ENCODE assay signal across 11 mouse cellular contexts in genomic region chr5:113883384-113883771, GRCm38 (mm10). TPM values are rescaled to one million over a fixed set of nuclear protein-coding genes. Genes with fewer than 3 reads are reported as not detected.
A peak's percentile ranks its signal among the peaks of the same experiment; 100 is the strongest.
DNase-seq lines count a peak whose midpoint lies in the region; ATAC-seq and TF ChIP-seq lines count a peak whose summit lies in the region.
"Had no signal": no experiment of that assay in that cellular context is flagged by ENCODE, and none has a peak within 500 bp of the region (broad histone marks: within the 10 kb centered on the region; RNA-seq: fewer than 3 reads in every experiment).

No protein-coding gene starts in this region.

- H3K36me3 ChIP-seq in heart, embryonic 13.5 days, result peaks cover 40% of the 10 kb centered on the region
- H3K36me3 ChIP-seq in embryonic facial prominence, embryonic 10.5 days (replicated peaks), result peaks cover 38% of the 10 kb centered on the region
- peaks cover 19% of the 10 kb centered on the region; the same call in 1 of the 2 replicates for H3K36me3 ChIP-seq in hindbrain, postnatal 0 days (ENCODE audit: insufficient read depth, low read length)
- peaks cover 9% of the 10 kb centered on the region; the same call in 1 of the 2 replicates for H3K36me3 ChIP-seq in midbrain, embryonic 15.5 days (replicated peaks)

- peak overlapping the region; percentile 67; the same call in 1 of the 2 replicates for H3K9ac ChIP-seq in heart, embryonic 13.5 days
- no peak overlapping the region for H3K9ac ChIP-seq in hindbrain, postnatal 0 days (replicated peaks; ENCODE audit: low read length)
- H3K9ac ChIP-seq in midbrain, embryonic 15.5 days, result no peak overlapping the region

- no peaks in the 10 kb centered on the region for H3K9me3 ChIP-seq in heart, embryonic 13.5 days
- H3K9me3 ChIP-seq in embryonic facial prominence, embryonic 10.5 days, result no peaks in the 10 kb centered on the region
- no peaks in the 10 kb centered on the region for H3K9me3 ChIP-seq in hindbrain, postnatal 0 days (ENCODE audit: low read length)
- H3K9me3 ChIP-seq in midbrain, embryonic 15.5 days, result no peaks in the 10 kb centered on the region

- peaks cover 80% of the 10 kb centered on the region for H3K4me1 ChIP-seq in heart, embryonic 13.5 days
- peaks cover 53% of the 10 kb centered on the region for H3K4me1 ChIP-seq in embryonic facial prominence, embryonic 10.5 days
- H3K4me1 ChIP-seq in hindbrain, postnatal 0 days (ENCODE audit: insufficient read depth, low read length), result peaks cover 23% of the 10 kb centered on the region
- H3K4me1 ChIP-seq in midbrain, embryonic 15.5 days, result peaks cover 44% of the 10 kb centered on the region

- peak overlapping the region; percentile 70 for H3K27ac ChIP-seq in heart, embryonic 13.5 days (replicated peaks)
- peak overlapping the region; percentile 68 for H3K27ac ChIP-seq in embryonic facial prominence, embryonic 10.5 days (replicated peaks)
- peak overlapping the region; percentile 74 for H3K27ac ChIP-seq in hindbrain, postnatal 0 days
- H3K27ac ChIP-seq in midbrain, embryonic 15.5 days, result peak overlapping the region; percentile 75

- ATAC-seq in heart, embryonic 13.5 days (ENCODE audit: extremely low read depth, insufficient number of reproducible peaks, low FRiP score, low TSS enrichment), result no peak
- peak; percentile 41; the same call in 1 of the 2 replicates for ATAC-seq in hindbrain, postnatal 0 days
- no peak for ATAC-seq in midbrain, embryonic 15.5 days (replicated peaks)
- ATAC-seq: CD4-positive, CD25-positive, alpha-beta regulatory T cell, adult 4 months had no signal

- H3K4me2 ChIP-seq in heart, embryonic 13.5 days, result no peak overlapping the region
- no peak overlapping the region for H3K4me2 ChIP-seq in hindbrain, postnatal 0 days (ENCODE audit: low read depth, low read length)
- H3K4me2 ChIP-seq in midbrain, embryonic 15.5 days, result no peak overlapping the region

- no peaks in the 10 kb centered on the region for H3K27me3 ChIP-seq in heart, embryonic 13.5 days (replicated peaks)
- no peaks in the 10 kb centered on the region for H3K27me3 ChIP-seq in embryonic facial prominence, embryonic 10.5 days (replicated peaks; ENCODE audit: low read depth, poor library complexity, severe bottlenecking)
- no peaks in the 10 kb centered on the region for H3K27me3 ChIP-seq in hindbrain, postnatal 0 days (ENCODE audit: insufficient read depth, low read length)
- no peaks in the 10 kb centered on the region for H3K27me3 ChIP-seq in midbrain, embryonic 15.5 days (replicated peaks)

- TF ChIP-seq CTCF in hindbrain, postnatal 0 days (IDR thresholded peaks at IDR 0.05; ENCODE audit: low read depth), result no peak

- H3K4me3 ChIP-seq in heart, embryonic 13.5 days, result no peak overlapping the region
- no peak overlapping the region for H3K4me3 ChIP-seq in embryonic facial prominence, embryonic 10.5 days
- no peak overlapping the region for H3K4me3 ChIP-seq in hindbrain, postnatal 0 days (ENCODE audit: low read length)
- no peak overlapping the region for H3K4me3 ChIP-seq in midbrain, embryonic 15.5 days

- DNase-seq in heart, adult 9 months (ENCODE audit: low spot score in 2 of 2), result no peak
- DNase-seq in embryonic facial prominence, embryonic 10.5 days (ENCODE audit: low spot score), result no peak
- DNase-seq in hindbrain, postnatal 0 days (ENCODE audit: low spot score), result peak; percentile 36
- DNase-seq in right cerebral cortex, postnatal 10 days (ENCODE audit: low spot score in 2 of 2), result no peak
- DNase-seq in kidney, adult 8-10 months, result no peak
- no peak for DNase-seq in adrenal gland, adult 8-10 months
- DNase-seq: cerebellum, postnatal 36 days; thymus, postnatal 4 days had no signal

- WGBS in heart, embryonic 13.5 days, result 31% methylated on average over 3 of the region's 3 CpGs
- 67% methylated on average over 3 of the region's 3 CpGs for WGBS in embryonic facial prominence, embryonic 10.5 days
- WGBS in hindbrain, postnatal 0 days, result 31% methylated on average over 3 of the region's 3 CpGs
- WGBS in midbrain, embryonic 15.5 days, result 43% methylated on average over 3 of the region's 3 CpGs

RNA-seq across cellular contexts. Expression of gene Coro1c, which starts 25.2 kb away (rescaled TPM):
- 95.4 and 99.4 TPM in 2 replicates for polyA plus RNA-seq in heart, embryonic 13.5 days (2015; fragmentation: Nextera tagmentation; extraction: Ambion mirVana)
- 178 and 198 TPM in 2 replicates for polyA plus RNA-seq in embryonic facial prominence, embryonic 10.5 days (2016; fragmentation: Nextera tagmentation; extraction: Ambion mirVana)
- 151 and 159 TPM in 2 replicates for total RNA-seq in hindbrain, postnatal 0 days (2014; rRNA removed)
- 140 and 149 TPM in 2 replicates for polyA plus RNA-seq in hindbrain, postnatal 0 days (2015; fragmentation: Nextera tagmentation; extraction: Ambion mirVana)
- 198 and 206 TPM in 2 replicates for polyA plus RNA-seq in midbrain, embryonic 15.5 days (2015; fragmentation: Nextera tagmentation; extraction: Ambion mirVana)
- 10 to 100 TPM; 47.0 to 99.8 (median 77.0) TPM for total RNA-seq in adrenal gland, adult 8-10 months (2022)

RNA-seq across cellular contexts. Expression of gene Selplg, which starts 50.9 kb away (rescaled TPM):
- polyA plus RNA-seq in heart, embryonic 13.5 days (2015; fragmentation: Nextera tagmentation; extraction: Ambion mirVana), result 1.2 and 1.3 TPM in 2 replicates
- polyA plus RNA-seq in embryonic facial prominence, embryonic 10.5 days (2016; fragmentation: Nextera tagmentation; extraction: Ambion mirVana), result 0.58 and 0.83 TPM in 2 replicates
- total RNA-seq in hindbrain, postnatal 0 days (2014; rRNA removed), result 2.8 and 4.1 TPM in 2 replicates
- 1.8 and 2.2 TPM in 2 replicates for polyA plus RNA-seq in hindbrain, postnatal 0 days (2015; fragmentation: Nextera tagmentation; extraction: Ambion mirVana)
- 2.4 and 2.8 TPM in 2 replicates for polyA plus RNA-seq in midbrain, embryonic 15.5 days (2015; fragmentation: Nextera tagmentation; extraction: Ambion mirVana)
- total RNA-seq in adrenal gland, adult 8-10 months (2022), result 1 to 10 TPM; 4.4 to 8.6 (median 5.9) TPM
